Mouse (Mus musculus): ENCODE measurements around the gene Sqstm1. TPM values are rescaled to one million over a fixed set of nuclear protein-coding genes. Genes with fewer than 3 reads are reported as not detected.

Sqstm1 gene
- polyA plus RNA-seq, 1 experiment from 2014 or later = 426 TPM

DNA sequence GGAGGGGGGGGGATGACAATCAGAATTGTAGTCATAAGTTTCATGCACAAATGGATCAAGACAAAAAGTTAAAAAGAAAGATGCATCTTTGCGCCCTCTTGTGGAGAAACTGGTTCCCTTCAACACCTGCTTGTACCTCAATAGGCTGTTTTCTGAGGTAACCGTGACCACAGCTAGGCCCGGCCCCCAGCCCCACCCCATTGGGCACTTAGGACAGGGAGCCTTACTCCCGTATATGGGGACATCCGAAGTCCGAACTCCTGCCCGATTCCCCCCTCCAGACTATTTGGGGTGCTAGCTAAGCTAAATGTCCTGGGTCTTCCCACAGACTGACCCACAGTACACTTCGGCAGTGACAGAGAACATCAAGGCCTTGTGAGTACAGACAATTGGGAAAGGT is 20.8 kb upstream of the Sqstm1 start:
- H3K9ac ChIP-seq (replicated peaks; ENCODE audit: low read depth) = no peak overlapping the region
- 36% methylated on average over 8 of the region's 8 CpGs for WGBS
- DNase-seq (ENCODE audit: low spot score) (peak; percentile 86), ATAC-seq (peak; percentile 44)
- no peak overlapping the region for H3K27ac ChIP-seq (ENCODE audit: low read length)
- no peaks in the 10 kb centered on the region for H3K27me3 ChIP-seq (replicated peaks; ENCODE audit: insufficient read depth, low read length)
- H3K4me1 ChIP-seq (ENCODE audit: insufficient read depth, low read depth, low read length) = peaks cover 20% of the 10 kb centered on the region; the same call in 1 of the 2 replicates
- 0 out of 2 replicates have a peak overlapping the region, but pooled peaks have one; percentile 2 for H3K4me3 ChIP-seq (ENCODE audit: low read depth, low read length)
- H3K4me2 ChIP-seq (replicated peaks; ENCODE audit: low read depth, low read length) = peak overlapping the region; percentile 50
- H3K36me3 ChIP-seq (ENCODE audit: insufficient read depth, low read length) = peaks cover 34% of the 10 kb centered on the region; the same call in 1 of the 2 replicates
- no peak for TF ChIP-seq EP300 (IDR thresholded peaks at IDR 0.05)
- TF ChIP-seq CTCF (IDR thresholded peaks at IDR 0.05) = peak; percentile 74
- H3K9me3 ChIP-seq (ENCODE audit: low read length) = no peaks in the 10 kb centered on the region

DNA sequence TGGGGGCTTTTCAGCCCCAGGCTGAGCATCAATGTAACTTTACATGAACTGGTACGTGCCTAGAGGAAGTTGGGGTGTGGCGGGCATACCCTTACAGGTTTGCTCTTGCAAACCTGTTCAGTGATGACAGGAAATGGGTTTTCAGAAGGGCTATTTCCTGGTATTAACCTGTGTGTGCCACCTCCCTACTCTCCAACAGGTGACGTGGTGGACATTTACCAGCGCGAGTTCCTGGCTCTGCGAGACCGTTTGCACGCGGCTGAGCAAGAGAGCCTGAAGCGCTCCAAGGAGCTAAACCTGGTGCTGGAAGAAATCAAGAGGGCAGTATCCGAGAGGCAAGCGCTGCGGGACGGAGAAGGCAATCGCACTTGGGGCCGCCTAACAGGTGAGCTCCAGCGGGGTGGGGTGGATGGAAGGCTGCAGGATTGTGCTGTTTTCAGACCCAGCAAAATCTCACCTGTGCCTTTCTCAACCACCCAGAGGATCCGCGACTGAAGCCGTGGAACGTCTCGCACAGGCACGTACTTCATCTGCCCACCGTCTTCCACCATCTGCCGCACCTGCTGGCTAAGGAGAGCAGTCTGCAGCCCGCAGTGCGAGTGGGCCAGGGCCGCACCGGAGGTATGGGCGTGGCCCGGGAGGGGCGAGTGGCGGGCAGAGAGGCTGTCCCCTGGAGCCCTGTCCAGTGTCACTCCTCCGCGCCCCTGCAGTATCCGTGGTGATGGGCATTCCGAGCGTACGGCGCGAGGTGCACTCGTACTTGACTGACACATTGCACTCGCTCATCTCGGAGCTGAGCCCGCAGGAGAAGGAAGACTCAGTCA is 20.1 kb upstream of the Sqstm1 start:
- Histone ChIP-seq H3K4me3 (ENCODE audit: low read depth, low read length) (0 out of 2 replicates have a peak overlapping the region, but pooled peaks have one; percentile 2), H3K9ac (replicated peaks; ENCODE audit: low read depth) (no peak overlapping the region)

DNA sequence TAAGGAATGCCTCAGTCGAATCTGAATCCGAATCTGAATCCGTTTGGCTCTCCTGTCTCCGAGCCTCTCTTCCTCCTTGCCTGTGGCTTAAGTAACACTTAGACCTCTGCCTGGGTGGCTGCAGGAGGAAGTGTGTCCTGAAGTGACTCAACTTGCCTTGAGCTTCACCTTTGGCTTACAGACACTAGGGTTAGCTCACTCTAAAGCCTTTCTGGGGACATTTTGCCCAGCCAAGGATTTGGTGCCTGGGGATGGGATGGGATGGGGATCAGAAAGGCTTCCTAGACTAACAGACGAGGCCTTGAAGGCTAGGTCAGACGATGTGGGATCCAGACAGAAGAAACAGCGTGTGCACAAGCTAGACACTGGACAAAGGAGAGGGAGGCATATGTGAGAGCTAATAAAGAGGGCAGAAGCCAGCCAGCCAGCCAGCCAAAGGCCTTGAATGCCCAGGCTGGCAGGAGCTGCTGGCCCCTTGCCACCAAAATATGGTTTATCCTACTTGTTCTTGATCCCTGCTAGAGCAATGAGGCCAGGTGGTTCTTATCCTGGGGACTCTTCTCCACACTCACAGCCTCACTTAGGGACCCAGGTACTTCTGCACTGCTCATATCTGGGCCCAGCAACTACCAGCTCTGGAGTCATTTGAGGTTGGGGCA is 18.8 kb upstream of the Sqstm1 start:
- no peak for TF ChIP-seq CTCF (IDR thresholded peaks at IDR 0.05)
- no peak for TF ChIP-seq EP300 (IDR thresholded peaks at IDR 0.05)
- WGBS = 55% methylated on average over 7 of the region's 7 CpGs
- Histone ChIP-seq H3K27ac (ENCODE audit: low read length) (no peak overlapping the region), H3K4me1 (ENCODE audit: insufficient read depth, low read depth, low read length) (peaks cover 26% of the 10 kb centered on the region; the same call in 1 of the 2 replicates), H3K9ac (replicated peaks; ENCODE audit: low read depth) (no peak overlapping the region), H3K36me3 (ENCODE audit: insufficient read depth, low read length) (peaks cover 26% of the 10 kb centered on the region; the same call in 1 of the 2 replicates), H3K9me3 (ENCODE audit: low read length) (no peaks in the 10 kb centered on the region), H3K4me3 (ENCODE audit: low read depth, low read length) (no peak overlapping the region), H3K27me3 (replicated peaks; ENCODE audit: insufficient read depth, low read length) (no peaks in the 10 kb centered on the region), H3K4me2 (replicated peaks; ENCODE audit: low read depth, low read length) (no peak overlapping the region)
- ATAC-seq (no peak), DNase-seq (ENCODE audit: low spot score) (peak; percentile 55)

More for the DNA sequence above, 20.1 kb upstream of the Sqstm1 start:
- peak; percentile 23; the same call in 1 of the 2 replicates for ATAC-seq
- no peak for DNase-seq (ENCODE audit: low spot score)
- peak overlapping the region; percentile 50 for H3K4me2 ChIP-seq (replicated peaks; ENCODE audit: low read depth, low read length)
- peaks cover 34% of the 10 kb centered on the region; the same call in 1 of the 2 replicates for H3K36me3 ChIP-seq (ENCODE audit: insufficient read depth, low read length)
- H3K27ac ChIP-seq (ENCODE audit: low read length) = no peak overlapping the region
- 46% methylated on average over 45 of the region's 45 CpGs for WGBS
- H3K4me1 ChIP-seq (ENCODE audit: insufficient read depth, low read depth, low read length) = peaks cover 26% of the 10 kb centered on the region; the same call in 1 of the 2 replicates
- no peaks in the 10 kb centered on the region for H3K9me3 ChIP-seq (ENCODE audit: low read length)
- no peaks in the 10 kb centered on the region for H3K27me3 ChIP-seq (replicated peaks; ENCODE audit: insufficient read depth, low read length)
- TF ChIP-seq EP300 (IDR thresholded peaks at IDR 0.05) = no peak
- no peak for TF ChIP-seq CTCF (IDR thresholded peaks at IDR 0.05)

DNA sequence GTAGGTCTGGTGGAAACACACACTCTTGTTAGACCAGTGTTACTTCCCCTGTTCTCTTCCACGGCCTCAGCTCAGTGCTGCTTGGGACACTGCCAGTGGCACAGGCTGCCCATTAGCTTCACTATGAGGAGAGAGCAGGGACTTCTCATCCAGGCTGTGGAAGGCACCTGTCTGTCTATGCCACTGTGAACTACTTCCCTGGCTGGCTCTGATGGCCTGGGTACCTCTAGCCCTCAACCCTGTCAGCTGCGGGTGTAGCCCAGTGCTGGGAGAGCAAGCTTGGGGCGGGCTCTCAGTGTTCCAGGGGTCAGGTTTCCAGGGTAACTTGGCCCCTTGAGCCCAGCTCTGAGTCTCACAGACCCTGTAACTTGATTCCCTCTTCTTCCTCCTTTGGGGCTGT is 18.1 kb upstream of the Sqstm1 start:
- DNase-seq (ENCODE audit: low spot score) (no peak), ATAC-seq (no peak)
- Histone ChIP-seq H3K9me3 (ENCODE audit: low read length) (no peaks in the 10 kb centered on the region), H3K9ac (replicated peaks; ENCODE audit: low read depth) (no peak overlapping the region), H3K4me2 (replicated peaks; ENCODE audit: low read depth, low read length) (no peak overlapping the region), H3K36me3 (ENCODE audit: insufficient read depth, low read length) (peaks cover 24% of the 10 kb centered on the region; the same call in 1 of the 2 replicates), H3K4me3 (ENCODE audit: low read depth, low read length) (no peak overlapping the region), H3K27me3 (replicated peaks; ENCODE audit: insufficient read depth, low read length) (no peaks in the 10 kb centered on the region), H3K4me1 (ENCODE audit: insufficient read depth, low read depth, low read length) (peaks cover 29% of the 10 kb centered on the region; the same call in 1 of the 2 replicates), H3K27ac (ENCODE audit: low read length) (no peak overlapping the region)
- TF ChIP-seq EP300 (IDR thresholded peaks at IDR 0.05) (no peak), CTCF (IDR thresholded peaks at IDR 0.05) (no peak)
- 33% methylated on average over 3 of the region's 3 CpGs for WGBS

DNA sequence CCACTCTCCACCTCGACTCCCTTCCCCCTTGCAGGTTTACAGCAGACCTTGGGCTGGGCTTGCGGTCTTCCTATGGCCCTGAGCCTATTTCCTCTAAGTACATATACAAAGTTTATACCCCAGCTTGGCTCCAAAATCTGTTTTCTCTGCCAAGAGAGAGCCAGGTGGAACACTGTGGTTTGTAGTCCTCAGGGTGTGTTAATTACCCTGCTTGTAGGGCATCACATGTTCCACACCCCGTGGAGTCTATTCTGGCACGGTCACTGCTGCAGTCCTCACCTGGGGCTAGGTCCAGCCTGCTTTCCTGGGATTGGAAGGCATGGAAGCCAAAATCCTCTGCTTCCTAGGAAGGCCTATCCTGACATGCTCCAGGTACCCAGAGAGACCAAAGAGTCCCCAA is 17.1 kb upstream of the Sqstm1 start:
- H3K9ac ChIP-seq (replicated peaks; ENCODE audit: low read depth) = no peak overlapping the region
- DNase-seq (ENCODE audit: low spot score) (no peak), ATAC-seq (no peak)
- 0 out of 2 replicates have a peak overlapping the region, but pooled peaks have one; percentile 8 for H3K4me2 ChIP-seq (replicated peaks; ENCODE audit: low read depth, low read length)
- WGBS = 68% methylated on average over 4 of the region's 4 CpGs
- H3K27me3 ChIP-seq (replicated peaks; ENCODE audit: insufficient read depth, low read length) = no peaks in the 10 kb centered on the region
- H3K4me3 ChIP-seq (ENCODE audit: low read depth, low read length) = no peak overlapping the region
- no peak for TF ChIP-seq EP300 (IDR thresholded peaks at IDR 0.05)
- no peak for TF ChIP-seq CTCF (IDR thresholded peaks at IDR 0.05)
- H3K9me3 ChIP-seq (ENCODE audit: low read length) = no peaks in the 10 kb centered on the region
- peaks cover 14% of the 10 kb centered on the region; the same call in 1 of the 2 replicates for H3K36me3 ChIP-seq (ENCODE audit: insufficient read depth, low read length)
- 0 out of 2 replicates have a peak overlapping the region, but pooled peaks have one; percentile 10 for H3K27ac ChIP-seq (ENCODE audit: low read length)
- H3K4me1 ChIP-seq (ENCODE audit: insufficient read depth, low read depth, low read length) = peaks cover 29% of the 10 kb centered on the region; the same call in 1 of the 2 replicates

DNA sequence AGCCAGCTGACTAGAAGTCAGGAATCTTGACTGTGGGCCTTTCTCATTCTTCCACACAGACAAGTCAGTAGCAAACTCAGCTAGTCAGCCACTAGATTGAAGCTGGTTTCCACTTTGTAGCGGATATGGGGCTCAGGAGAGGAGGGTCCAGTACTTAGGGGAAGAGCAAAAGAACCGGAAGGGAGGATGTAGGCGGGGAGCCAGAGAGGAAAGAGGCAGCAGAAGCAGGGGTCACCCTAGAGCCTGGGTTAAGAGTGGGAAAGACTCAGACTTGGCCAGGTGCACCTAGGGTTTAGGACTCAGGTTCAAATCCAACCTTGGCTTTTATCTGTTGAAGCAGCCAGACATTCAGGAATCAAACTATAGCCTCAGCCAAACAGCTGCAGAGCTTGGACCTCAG is 16.6 kb upstream of the Sqstm1 start:
- peaks cover 29% of the 10 kb centered on the region; the same call in 1 of the 2 replicates for H3K4me1 ChIP-seq (ENCODE audit: insufficient read depth, low read depth, low read length)
- no peaks in the 10 kb centered on the region for H3K27me3 ChIP-seq (replicated peaks; ENCODE audit: insufficient read depth, low read length)
- TF ChIP-seq EP300 (IDR thresholded peaks at IDR 0.05) (no peak), CTCF (IDR thresholded peaks at IDR 0.05) (no peak)
- 0 out of 2 replicates have a peak, but pooled peaks cover 9% of the 10 kb centered on the region for H3K36me3 ChIP-seq (ENCODE audit: insufficient read depth, low read length)
- H3K9ac ChIP-seq (replicated peaks; ENCODE audit: low read depth) = no peak overlapping the region
- 56% methylated on average over 3 of the region's 3 CpGs for WGBS
- H3K27ac ChIP-seq (ENCODE audit: low read length) = peak overlapping the region; percentile 81
- ATAC-seq (no peak), DNase-seq (ENCODE audit: low spot score) (peak; percentile 48)
- peak overlapping the region; percentile 99 for H3K4me2 ChIP-seq (replicated peaks; ENCODE audit: low read depth, low read length)
- H3K4me3 ChIP-seq (ENCODE audit: low read depth, low read length) = no peak overlapping the region
- no peaks in the 10 kb centered on the region for H3K9me3 ChIP-seq (ENCODE audit: low read length)
